ENCODE assay signal across 8 mouse cellular contexts in the genomic region with DNA sequence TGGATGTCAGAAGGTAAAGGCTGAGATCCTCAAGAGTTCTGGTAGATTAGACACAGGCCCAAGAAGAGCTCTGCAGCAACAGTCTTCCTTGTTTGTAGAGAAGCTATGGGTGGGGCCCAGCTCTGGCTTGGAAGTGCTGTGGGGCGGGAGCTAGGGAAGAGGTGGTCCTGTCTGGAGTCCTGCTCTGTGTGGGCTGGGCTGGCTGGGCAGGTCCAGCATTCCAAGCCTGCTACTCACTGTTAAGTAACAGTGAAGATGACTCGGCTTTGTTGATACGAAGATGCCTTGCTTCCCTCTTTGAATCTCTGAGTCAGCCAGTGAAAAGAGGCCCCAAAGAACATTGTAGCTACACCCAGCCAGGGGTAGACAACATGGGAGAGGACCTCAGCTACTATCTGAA. TPM values are rescaled to one million over a fixed set of nuclear protein-coding genes. Genes with fewer than 3 reads are reported as not detected.
DNase-seq lines count a peak whose midpoint lies in the region; ATAC-seq lines count a peak whose summit lies in the region.

No protein-coding gene starts in this region.

- DNase-seq in adrenal gland, adult (ENCODE audit: inconsistent age in 2 of 2, low spot score in 1 of 2) = peak; percentile 78 to 79
- no peak for DNase-seq in adrenal gland, postnatal 4 days (ENCODE audit: low spot score in 2 of 2)
- DNase-seq in heart, postnatal 4 days = peak; percentile 69
- no peak for DNase-seq in embryo, embryonic 11 days
- DNase-seq in layer of hippocampus, adult 8-10 months (ENCODE audit: low spot score in 2 of 2) = no peak
- no peak for DNase-seq in midbrain, embryonic 10.5 days (ENCODE audit: low spot score)

- WGBS in midbrain, embryonic 10.5 days = 66% methylated on average over 3 of the region's 3 CpGs

- H3K27me3 ChIP-seq in megakaryocyte, embryonic 14.5 days (replicated peaks) = peaks cover 9% of the 10 kb centered on the region
- H3K27me3 ChIP-seq in midbrain, embryonic 10.5 days (ENCODE audit: low read depth, poor library complexity, severe bottlenecking) = no peaks in the 10 kb centered on the region

- H3K4me3 ChIP-seq in megakaryocyte, embryonic 14.5 days (replicated peaks) = peak overlapping the region; percentile 74
- H3K4me3 ChIP-seq in midbrain, embryonic 10.5 days = no peak overlapping the region

- no peaks in the 10 kb centered on the region for H3K36me3 ChIP-seq in megakaryocyte, embryonic 14.5 days (replicated peaks; ENCODE audit: low read length)
- no peaks in the 10 kb centered on the region for H3K36me3 ChIP-seq in midbrain, embryonic 10.5 days

- ATAC-seq in common myeloid progenitor, adult 5-6 weeks (replicated peaks; ENCODE audit: low read depth, poor library complexity, severe bottlenecking) = 0 out of 2 replicates have a peak, but pooled peaks have one; percentile 11

- no peaks in the 10 kb centered on the region for H3K9me3 ChIP-seq in megakaryocyte, embryonic 14.5 days
- no peaks in the 10 kb centered on the region for H3K9me3 ChIP-seq in midbrain, embryonic 10.5 days (replicated peaks)

- no peak overlapping the region for H3K27ac ChIP-seq in midbrain, embryonic 10.5 days (replicated peaks)

- H3K4me1 ChIP-seq in megakaryocyte, embryonic 14.5 days = peaks cover 58% of the 10 kb centered on the region
- H3K4me1 ChIP-seq in midbrain, embryonic 10.5 days = no peaks in the 10 kb centered on the region

RNA-seq across cellular contexts. Expression of gene Rab7b, which starts 1.9 kb away (rescaled TPM):
- total RNA-seq in adrenal gland, postnatal 4 days (2021) = 1 to 10 TPM; 4.6 to 5.3 TPM
- 10.5 and 11.4 TPM in 2 replicates for total RNA-seq in common myeloid progenitor, adult 5-6 weeks (2017)
- total RNA-seq in heart, postnatal 4 days (2021) = 1 to 10 TPM; 2.6 to 3.6 TPM
- 2.3 TPM in 1 of 2 replicates, not detected in the other for polyA plus RNA-seq in megakaryocyte, embryonic 14.5 days (2012; ENCODE audit: insufficient read depth, low replicate concordance)
- total RNA-seq in layer of hippocampus, adult 8-10 months (2022) = 10 to 100 TPM in 1 of 4 experiments, 1 to 10 TPM in 2, under 1 TPM in 1; 0.85 to 15.3 (median 5.2) TPM
- 0.77 and 1.4 TPM in 2 replicates for polyA plus RNA-seq in midbrain, embryonic 10.5 days (2016; fragmentation: Nextera tagmentation; extraction: Ambion mirVana)

RNA-seq across cellular contexts. Expression of gene Ctse, which starts 52.3 kb away (rescaled TPM):
- 10 to 100 TPM; 15.3 to 32.2 TPM for total RNA-seq in adrenal gland, postnatal 4 days (2021)
- 56.9 and 66.7 TPM in 2 replicates for total RNA-seq in common myeloid progenitor, adult 5-6 weeks (2017)
- total RNA-seq in heart, postnatal 4 days (2021) = 1 to 10 TPM in 1 of 2 experiments, under 1 TPM in 1; 0.81 to 2.1 TPM
- 4.2 TPM in 1 of 2 replicates, not detected in the other for polyA plus RNA-seq in megakaryocyte, embryonic 14.5 days (2012; ENCODE audit: insufficient read depth, low replicate concordance)
- 10 to 100 TPM in 1 of 4 experiments, 1 to 10 TPM in 1, not detected in 2; 7.9 to 12.2 TPM for total RNA-seq in layer of hippocampus, adult 8-10 months (2022)
- polyA plus RNA-seq in midbrain, embryonic 10.5 days (2016; fragmentation: Nextera tagmentation; extraction: Ambion mirVana) = 0.07 TPM in 1 of 2 replicates, not detected in the other

RNA-seq across cellular contexts. Expression of gene Slc26a9, which starts 53.4 kb away (rescaled TPM):
- total RNA-seq in adrenal gland, postnatal 4 days (2021) = under 1 TPM; 0.51 to 0.73 TPM
- not detected in 2 replicates for total RNA-seq in common myeloid progenitor, adult 5-6 weeks (2017)
- total RNA-seq in heart, postnatal 4 days (2021) = under 1 TPM in 1 of 2 experiments, not detected in 1; 0.07 TPM
- not detected in 2 replicates for polyA plus RNA-seq in megakaryocyte, embryonic 14.5 days (2012; ENCODE audit: insufficient read depth, low replicate concordance)
- under 1 TPM; 0.07 to 0.31 (median 0.17) TPM for total RNA-seq in layer of hippocampus, adult 8-10 months (2022)
- polyA plus RNA-seq in midbrain, embryonic 10.5 days (2016; fragmentation: Nextera tagmentation; extraction: Ambion mirVana) = not detected in 2 replicates

Comparison
In these comparisons a context has a peak if more than half of its experiments do, and no peak if none do; other contexts are left out.
1. DNase-seq: peak in adrenal gland, adult (2 of 2) and heart, postnatal 4 days (single experiment); none in adrenal gland, postnatal 4 days (0 of 2), embryo, embryonic 11 days (single experiment), layer of hippocampus, adult 8-10 months (0 of 2) and midbrain, embryonic 10.5 days (single experiment).